Mouse (Mus musculus): Measurements from ENCODE around the gene 0610040J01Rik. TPM values are rescaled to one million over a fixed set of nuclear protein-coding genes. Genes with fewer than 3 reads are reported as not detected.
A peak's percentile ranks its signal among the peaks of the same experiment; 100 is the strongest.

0610040J01Rik gene
- polyA plus RNA-seq, 1 experiment from 2014 or later = 3.9 TPM

- no peaks in the 10 kb centered on the region for H3K9me3 ChIP-seq
- 47% methylated on average over 13 of the region's 13 CpGs for WGBS
- no peaks in the 10 kb centered on the region for H3K27me3 ChIP-seq
- H3K9ac ChIP-seq (replicated peaks) = no peak overlapping the region
- ATAC-seq (ENCODE audit: insufficient number of reproducible peaks, insufficient read depth, low FRiP score, low TSS enrichment, low read depth) = peak; percentile 71
- H3K4me2 ChIP-seq = no peak overlapping the region
- H3K27ac ChIP-seq = no peak overlapping the region
- H3K4me3 ChIP-seq (replicated peaks) = no peak overlapping the region
- no peaks in the 10 kb centered on the region for H3K4me1 ChIP-seq (replicated peaks)
- H3K36me3 ChIP-seq = peaks cover 4% of the 10 kb centered on the region; the same call in 1 of the 2 replicates
Measured at GRCm38 (mm10) chr5:63906149-63907093, 94.3 kb downstream of the 0610040J01Rik start.

- no peak overlapping the region for H3K4me2 ChIP-seq
- 69% methylated on average over 4 of the region's 4 CpGs for WGBS
- H3K27ac ChIP-seq = no peak overlapping the region
- ATAC-seq (ENCODE audit: insufficient number of reproducible peaks, insufficient read depth, low FRiP score, low TSS enrichment, low read depth) = no peak
- H3K4me3 ChIP-seq (replicated peaks) = no peak overlapping the region
- peaks cover 4% of the 10 kb centered on the region; the same call in 1 of the 2 replicates for H3K36me3 ChIP-seq
- no peaks in the 10 kb centered on the region for H3K9me3 ChIP-seq
- H3K9ac ChIP-seq (replicated peaks) = no peak overlapping the region
- H3K4me1 ChIP-seq (replicated peaks) = no peaks in the 10 kb centered on the region
- H3K27me3 ChIP-seq = no peaks in the 10 kb centered on the region
Measured at GRCm38 (mm10) chr5:63907513-63907912, 95.3 kb downstream of the 0610040J01Rik start.

GRCm38 (mm10) chr5:63910171-63910960 is 98.2 kb downstream of the 0610040J01Rik start:
- H3K27me3 ChIP-seq = no peaks in the 10 kb centered on the region
- H3K4me1 ChIP-seq (replicated peaks) = no peaks in the 10 kb centered on the region
- no peaks in the 10 kb centered on the region for H3K9me3 ChIP-seq
- no peak overlapping the region for H3K4me3 ChIP-seq (replicated peaks)
- H3K4me2 ChIP-seq = no peak overlapping the region
- no peak for ATAC-seq (ENCODE audit: insufficient number of reproducible peaks, insufficient read depth, low FRiP score, low TSS enrichment, low read depth)
- WGBS = 90% methylated on average over 10 of the region's 10 CpGs
- H3K9ac ChIP-seq (replicated peaks) = no peak overlapping the region
- no peak overlapping the region for H3K27ac ChIP-seq
- H3K36me3 ChIP-seq = peaks cover 4% of the 10 kb centered on the region; the same call in 1 of the 2 replicates

GRCm38 (mm10) chr5:63914896-63915295 is 102.7 kb downstream of the 0610040J01Rik start:
- no peaks in the 10 kb centered on the region for H3K27me3 ChIP-seq
- no peak overlapping the region for H3K27ac ChIP-seq
- WGBS = 69% methylated on average over 1 of the region's 1 CpGs
- H3K4me1 ChIP-seq (replicated peaks) = no peaks in the 10 kb centered on the region
- H3K4me3 ChIP-seq (replicated peaks) = no peak overlapping the region
- no peaks in the 10 kb centered on the region for H3K9me3 ChIP-seq
- no peak overlapping the region for H3K9ac ChIP-seq (replicated peaks)
- no peak for ATAC-seq (ENCODE audit: insufficient number of reproducible peaks, insufficient read depth, low FRiP score, low TSS enrichment, low read depth)
- no peak overlapping the region for H3K4me2 ChIP-seq
- peaks cover 4% of the 10 kb centered on the region; the same call in 1 of the 2 replicates for H3K36me3 ChIP-seq

- WGBS = 90% methylated on average over 10 of the region's 10 CpGs
- no peak overlapping the region for H3K4me3 ChIP-seq (replicated peaks)
Measured at GRCm38 (mm10) chr5:63916457-63917139, 104.4 kb downstream of the 0610040J01Rik start.

GRCm38 (mm10) chr5:63918201-63918600 is 106.0 kb downstream of the 0610040J01Rik start:
- 86% methylated on average over 4 of the region's 4 CpGs for WGBS
- H3K4me1 ChIP-seq (replicated peaks) = no peaks in the 10 kb centered on the region
- ATAC-seq (ENCODE audit: insufficient number of reproducible peaks, insufficient read depth, low FRiP score, low TSS enrichment, low read depth) = no peak

More at GRCm38 (mm10) chr5:63916457-63917139, 104.4 kb downstream of the 0610040J01Rik start:
- Histone ChIP-seq H3K9ac (replicated peaks) (no peak overlapping the region), H3K36me3 (no peaks in the 10 kb centered on the region), H3K27ac (no peak overlapping the region), H3K27me3 (no peaks in the 10 kb centered on the region), H3K9me3 (no peaks in the 10 kb centered on the region), H3K4me1 (replicated peaks) (no peaks in the 10 kb centered on the region), H3K4me2 (no peak overlapping the region)
- no peak for ATAC-seq (ENCODE audit: insufficient number of reproducible peaks, insufficient read depth, low FRiP score, low TSS enrichment, low read depth)

GRCm38 (mm10) chr5:63923305-63924025 is 111.3 kb downstream of the 0610040J01Rik start:
- no peak overlapping the region for H3K4me2 ChIP-seq
- ATAC-seq (ENCODE audit: insufficient number of reproducible peaks, insufficient read depth, low FRiP score, low TSS enrichment, low read depth) = no peak
- H3K4me1 ChIP-seq (replicated peaks) = 0 out of 2 replicates have a peak, but pooled peaks cover 2% of the 10 kb centered on the region
- no peak overlapping the region for H3K9ac ChIP-seq (replicated peaks)
- no peak overlapping the region for H3K27ac ChIP-seq
- H3K4me3 ChIP-seq (replicated peaks) = no peak overlapping the region
- 75% methylated on average over 13 of the region's 13 CpGs for WGBS
- peaks cover 27% of the 10 kb centered on the region for H3K36me3 ChIP-seq
- no peaks in the 10 kb centered on the region for H3K27me3 ChIP-seq
- H3K9me3 ChIP-seq = no peaks in the 10 kb centered on the region

More at GRCm38 (mm10) chr5:63918201-63918600, 106.0 kb downstream of the 0610040J01Rik start:
- Histone ChIP-seq H3K27ac (no peak overlapping the region), H3K4me3 (replicated peaks) (no peak overlapping the region), H3K4me2 (no peak overlapping the region), H3K9me3 (no peaks in the 10 kb centered on the region), H3K36me3 (peaks cover 9% of the 10 kb centered on the region; the same call in 1 of the 2 replicates), H3K9ac (replicated peaks) (no peak overlapping the region), H3K27me3 (no peaks in the 10 kb centered on the region)

- Histone ChIP-seq H3K36me3 (peaks cover 39% of the 10 kb centered on the region), H3K27me3 (no peaks in the 10 kb centered on the region), H3K4me1 (replicated peaks) (0 out of 2 replicates have a peak, but pooled peaks cover 2% of the 10 kb centered on the region), H3K4me3 (replicated peaks) (no peak overlapping the region), H3K27ac (no peak overlapping the region), H3K9ac (replicated peaks) (no peak overlapping the region), H3K9me3 (no peaks in the 10 kb centered on the region), H3K4me2 (no peak overlapping the region)
- no peak for ATAC-seq (ENCODE audit: insufficient number of reproducible peaks, insufficient read depth, low FRiP score, low TSS enrichment, low read depth)
- WGBS = 91% methylated on average over 14 of the region's 14 CpGs
Measured at GRCm38 (mm10) chr5:63925035-63925628, 113.0 kb downstream of the 0610040J01Rik start.

GRCm38 (mm10) chr5:63930824-63931358 is 118.7 kb downstream of the 0610040J01Rik start:
- H3K27ac ChIP-seq = no peak overlapping the region
- no peak overlapping the region for H3K4me3 ChIP-seq (replicated peaks)
- no peaks in the 10 kb centered on the region for H3K9me3 ChIP-seq
- H3K4me2 ChIP-seq = no peak overlapping the region
- no peaks in the 10 kb centered on the region for H3K27me3 ChIP-seq
- peaks cover 39% of the 10 kb centered on the region for H3K36me3 ChIP-seq
- no peak overlapping the region for H3K9ac ChIP-seq (replicated peaks)
- 75% methylated on average over 4 of the region's 4 CpGs for WGBS
- H3K4me1 ChIP-seq (replicated peaks) = peaks cover 7% of the 10 kb centered on the region
- ATAC-seq (ENCODE audit: insufficient number of reproducible peaks, insufficient read depth, low FRiP score, low TSS enrichment, low read depth) = no peak

GRCm38 (mm10) chr5:63932829-63933228 is 120.7 kb downstream of the 0610040J01Rik start:
- no peak overlapping the region for H3K4me2 ChIP-seq
- H3K4me1 ChIP-seq (replicated peaks) = peaks cover 5% of the 10 kb centered on the region
- H3K27ac ChIP-seq = no peak overlapping the region
- ATAC-seq (ENCODE audit: insufficient number of reproducible peaks, insufficient read depth, low FRiP score, low TSS enrichment, low read depth) = no peak
- no peak overlapping the region for H3K9ac ChIP-seq (replicated peaks)
- no peaks in the 10 kb centered on the region for H3K27me3 ChIP-seq
- H3K36me3 ChIP-seq = peaks cover 37% of the 10 kb centered on the region
- WGBS = 46% methylated on average over 10 of the region's 10 CpGs
- no peaks in the 10 kb centered on the region for H3K9me3 ChIP-seq
- H3K4me3 ChIP-seq (replicated peaks) = no peak overlapping the region
